Mouse (Mus musculus) stomach, embryonic 14.5 days (tissue): ENCODE data around the gene Sh3d21. TPM values are rescaled to one million over a fixed set of nuclear protein-coding genes. Genes with fewer than 3 reads are reported as not detected.

Experiments
- ATAC-seq: fragments of 200-750 bp; cut with Nextera tagmentation; 2 replicates; pipeline ENCODE4 v1.8.0; 2017; ENCODE audit warnings: low read depth, moderate TSS enrichment; ENCODE audit not compliant: insufficient number of reproducible peaks, insufficient read depth, low FRiP score
- H3K27ac ChIP-seq: fragments of 300-500 bp; sonication (generic); 2 replicates; pipeline ENCODE4 v1.5.1; 2014; ENCODE audit warnings: mild to moderate bottlenecking, low read length, moderate library complexity, mixed read lengths
- H3K27me3 ChIP-seq: fragments of 300-500 bp; sonication (generic); 2 replicates; pipeline ENCODE4 v1.6.1; 2014; ENCODE audit warnings: low read length, control low read depth, mixed read lengths; ENCODE audit not compliant: control insufficient read depth, insufficient read depth
- H3K36me3 ChIP-seq: fragments of 300-500 bp; sonication (generic); 2 replicates; pipeline ENCODE4 v1.6.1; 2014; ENCODE audit warnings: mild to moderate bottlenecking, control low read depth, low read length, moderate library complexity, mixed read lengths; ENCODE audit not compliant: control insufficient read depth, insufficient read depth
- H3K4me1 ChIP-seq: fragments of 300-500 bp; sonication (generic); 2 replicates; pipeline ENCODE4 v1.6.1; 2014; ENCODE audit warnings: low read length, control low read depth, mixed read lengths; ENCODE audit not compliant: control insufficient read depth, insufficient read depth
- H3K4me2 ChIP-seq: fragments of 300-500 bp; sonication (generic); replicated peaks from 2 replicates; pipeline ENCODE4 v1.6.1; 2014; ENCODE audit warnings: low read depth, low read length, control low read depth
- H3K4me3 ChIP-seq: fragments of 300-500 bp; sonication (generic); 2 replicates; pipeline ENCODE4 v1.5.1; 2014; ENCODE audit warnings: low read depth, low read length, control low read depth
- H3K9ac ChIP-seq: fragments of 300-500 bp; sonication (generic); replicated peaks from 2 replicates; pipeline ENCODE4 v1.6.1; 2014; ENCODE audit warnings: low read depth, mild to moderate bottlenecking, control low read depth, low read length, moderate library complexity, mixed read lengths
- H3K9me3 ChIP-seq: fragments of 300-500 bp; sonication (generic); 2 replicates; pipeline ENCODE4 v1.6.1; 2016; ENCODE audit warnings: low read depth, low read length, control low read depth; ENCODE audit not compliant: control insufficient read depth
- WGBS: fragments of 180-500 bp; shearing (Covaris S2); extraction: QIAGEN DNeasy Blood & Tissue Kit; methylation state at CpG from one replicate; pipeline ENCODE4 v1.1.7; 2014; 5-methylcytosine and 5-hydroxymethylcytosine counted together
- polyA plus RNA-seq: library from polyadenylated mRNA; unstranded; fragments of >200 nt; fragmentation: Nextera tagmentation; extraction: Ambion mirVana; gene quantifications from 2 replicates; pipeline ENCODE4 v1.2.1, GENCODE M21; 2014

The Sh3d21 gene
- polyA plus RNA-seq, 1 experiment from 2014 or later, result 7.4 TPM

DNA sequence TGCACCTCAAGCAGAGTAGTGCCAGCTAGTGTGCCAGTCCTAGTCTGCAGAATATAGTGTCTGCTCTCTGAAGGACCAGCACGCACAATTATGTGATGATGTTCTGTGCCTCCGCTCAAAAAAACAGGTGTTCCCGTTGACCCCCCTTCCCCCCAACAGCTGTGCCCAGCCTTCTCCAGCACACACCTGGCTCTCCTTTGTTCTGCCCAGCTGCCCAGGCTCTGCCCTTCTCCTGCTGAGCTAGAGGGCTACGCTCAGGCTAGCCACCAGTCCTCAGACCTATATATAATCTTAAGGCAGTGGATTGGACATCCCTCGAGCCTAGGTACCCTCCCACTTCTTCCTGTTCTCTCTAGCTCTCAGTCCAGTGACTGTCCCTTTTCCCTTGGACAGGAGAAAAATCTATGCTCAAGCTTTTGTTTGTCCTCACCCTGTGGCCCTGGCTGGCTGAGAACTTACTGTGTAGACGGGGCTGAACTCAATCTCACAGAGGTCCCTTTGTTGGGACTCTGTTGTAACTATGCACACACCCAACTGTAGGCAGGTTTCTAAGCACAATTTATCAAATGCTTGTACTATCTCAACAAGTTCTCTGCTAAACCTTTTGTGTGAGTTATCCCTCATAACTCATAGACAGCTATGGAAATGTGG is 47.3 kb downstream of the Sh3d21 start:
- Histone ChIP-seq H3K4me3 (no peak overlapping the region), H3K36me3 (no peaks in the 10 kb centered on the region; the same call in 1 of the 2 replicates), H3K27ac (peak overlapping the region; percentile 27; the same call in 1 of the 2 replicates), H3K4me2 (no peak overlapping the region), H3K9ac (no peak overlapping the region), H3K27me3 (no peaks in the 10 kb centered on the region), H3K9me3 (no peaks in the 10 kb centered on the region), H3K4me1 (peaks cover 14% of the 10 kb centered on the region)
- ATAC-seq, result peak; percentile 56
- 59% methylated on average over 6 of the region's 6 CpGs for WGBS

DNA sequence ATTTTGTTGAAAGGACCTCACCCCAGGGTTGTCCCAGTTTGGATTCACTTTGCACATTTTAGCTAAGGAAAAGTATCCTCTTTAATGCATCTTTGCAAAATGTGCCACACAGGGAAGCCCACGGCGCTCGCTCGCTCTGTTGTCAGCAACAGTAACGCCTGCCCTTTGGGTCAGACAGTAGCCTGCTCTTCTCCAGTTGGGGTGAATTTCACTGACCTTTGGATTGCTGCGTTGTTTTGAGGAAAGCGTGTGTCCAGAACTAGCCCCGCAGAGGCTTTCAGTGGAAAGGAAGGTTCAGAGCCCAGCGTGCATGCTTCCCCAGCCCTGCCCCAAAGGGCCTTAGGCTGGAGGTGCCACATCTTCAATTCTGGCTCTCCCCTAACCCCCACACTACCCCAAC is 47.9 kb downstream of the Sh3d21 start:
- H3K36me3 ChIP-seq, result no peaks in the 10 kb centered on the region; the same call in 1 of the 2 replicates
- H3K27me3 ChIP-seq, result no peaks in the 10 kb centered on the region
- peaks cover 19% of the 10 kb centered on the region for H3K4me1 ChIP-seq
- no peak overlapping the region for H3K4me3 ChIP-seq
- 85% methylated on average over 9 of the region's 9 CpGs for WGBS
- no peak overlapping the region for H3K4me2 ChIP-seq
- no peak for ATAC-seq
- H3K27ac ChIP-seq, result no peak overlapping the region
- H3K9ac ChIP-seq, result no peak overlapping the region
- H3K9me3 ChIP-seq, result no peaks in the 10 kb centered on the region

DNA sequence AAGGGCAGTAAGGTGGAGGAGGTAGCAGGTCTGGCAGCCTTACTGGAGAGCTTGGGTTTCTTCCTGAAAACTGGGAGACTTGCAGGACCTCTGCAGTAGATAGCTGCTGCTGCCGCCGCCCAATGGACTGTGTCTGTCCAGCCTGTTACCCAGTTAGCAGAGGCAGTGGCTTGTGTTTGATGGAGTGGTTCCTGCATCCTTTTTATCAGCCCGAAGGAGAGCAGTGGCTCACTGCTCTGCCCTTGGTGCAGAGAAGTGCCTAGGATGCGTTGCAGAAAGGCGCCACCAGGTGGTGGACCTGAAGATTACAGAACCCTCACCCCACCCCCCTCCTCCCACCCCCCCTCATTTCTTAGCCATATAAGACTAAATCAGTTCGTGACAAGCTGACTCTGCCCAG is 49.3 kb downstream of the Sh3d21 start:
- Histone ChIP-seq H3K27me3 (no peaks in the 10 kb centered on the region), H3K4me1 (peaks cover 30% of the 10 kb centered on the region), H3K9me3 (no peaks in the 10 kb centered on the region), H3K36me3 (no peaks in the 10 kb centered on the region; the same call in 1 of the 2 replicates), H3K9ac (no peak overlapping the region), H3K4me3 (no peak overlapping the region), H3K27ac (no peak overlapping the region), H3K4me2 (no peak overlapping the region)
- no peak for ATAC-seq
- 14% methylated on average over 6 of the region's 6 CpGs for WGBS

DNA sequence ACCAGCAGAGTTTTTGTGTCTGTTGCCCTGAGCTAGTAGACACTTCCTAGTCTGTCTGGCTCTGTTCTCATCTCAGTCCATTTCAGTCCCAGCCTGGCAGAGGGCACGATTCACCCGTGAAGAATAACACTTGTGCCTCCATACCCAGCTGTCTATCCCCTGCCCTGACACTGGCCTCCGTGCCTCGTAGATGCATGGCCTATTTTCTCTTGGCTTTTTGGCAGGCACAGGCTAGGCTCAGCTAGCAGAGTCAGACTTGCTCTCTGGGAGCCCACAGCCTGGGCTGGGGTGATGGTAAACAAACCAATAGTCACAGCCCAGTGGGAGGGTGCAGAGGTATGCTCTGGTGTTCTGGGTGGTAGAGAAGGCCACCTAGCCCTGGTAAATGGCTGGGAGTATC is 50.0 kb downstream of the Sh3d21 start:
- H3K27me3 ChIP-seq, result no peaks in the 10 kb centered on the region
- 76% methylated on average over 4 of the region's 4 CpGs for WGBS
- no peaks in the 10 kb centered on the region for H3K9me3 ChIP-seq
- H3K4me3 ChIP-seq, result no peak overlapping the region
- peaks cover 35% of the 10 kb centered on the region for H3K4me1 ChIP-seq
- H3K9ac ChIP-seq, result 0 out of 2 replicates have a peak overlapping the region, but pooled peaks have one; percentile 10
- no peak overlapping the region for H3K27ac ChIP-seq
- no peak overlapping the region for H3K4me2 ChIP-seq
- ATAC-seq, result no peak
- H3K36me3 ChIP-seq, result no peaks in the 10 kb centered on the region; the same call in 1 of the 2 replicates

DNA sequence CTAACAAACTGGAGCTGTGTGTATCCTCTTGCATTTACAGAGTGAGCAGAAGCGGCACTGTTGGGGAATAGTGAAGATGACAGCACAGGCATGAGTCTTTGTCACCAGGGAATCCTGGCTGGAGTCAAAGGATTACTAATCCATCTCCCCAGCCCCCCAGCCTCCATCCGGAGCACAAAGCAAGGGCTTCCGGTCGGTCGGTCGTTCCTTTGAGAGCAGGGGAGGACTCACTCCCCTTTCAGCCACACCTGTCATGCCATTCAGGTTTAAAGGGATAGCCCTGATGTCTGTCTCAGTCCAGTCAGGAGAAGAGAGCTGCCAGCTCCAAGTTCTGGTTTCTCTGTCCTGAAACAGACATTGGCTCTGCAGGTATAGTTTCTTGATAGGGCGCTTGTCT is 52.1 kb downstream of the Sh3d21 start:
- Histone ChIP-seq H3K27ac (peak overlapping the region; percentile 75), H3K9ac (no peak overlapping the region), H3K4me2 (no peak overlapping the region; the same call in 1 of the 2 replicates), H3K27me3 (no peaks in the 10 kb centered on the region), H3K36me3 (no peaks in the 10 kb centered on the region), H3K4me3 (no peak overlapping the region), H3K9me3 (no peaks in the 10 kb centered on the region), H3K4me1 (peaks cover 39% of the 10 kb centered on the region)
- no peak for ATAC-seq
- WGBS, result 22% methylated on average over 7 of the region's 7 CpGs

DNA sequence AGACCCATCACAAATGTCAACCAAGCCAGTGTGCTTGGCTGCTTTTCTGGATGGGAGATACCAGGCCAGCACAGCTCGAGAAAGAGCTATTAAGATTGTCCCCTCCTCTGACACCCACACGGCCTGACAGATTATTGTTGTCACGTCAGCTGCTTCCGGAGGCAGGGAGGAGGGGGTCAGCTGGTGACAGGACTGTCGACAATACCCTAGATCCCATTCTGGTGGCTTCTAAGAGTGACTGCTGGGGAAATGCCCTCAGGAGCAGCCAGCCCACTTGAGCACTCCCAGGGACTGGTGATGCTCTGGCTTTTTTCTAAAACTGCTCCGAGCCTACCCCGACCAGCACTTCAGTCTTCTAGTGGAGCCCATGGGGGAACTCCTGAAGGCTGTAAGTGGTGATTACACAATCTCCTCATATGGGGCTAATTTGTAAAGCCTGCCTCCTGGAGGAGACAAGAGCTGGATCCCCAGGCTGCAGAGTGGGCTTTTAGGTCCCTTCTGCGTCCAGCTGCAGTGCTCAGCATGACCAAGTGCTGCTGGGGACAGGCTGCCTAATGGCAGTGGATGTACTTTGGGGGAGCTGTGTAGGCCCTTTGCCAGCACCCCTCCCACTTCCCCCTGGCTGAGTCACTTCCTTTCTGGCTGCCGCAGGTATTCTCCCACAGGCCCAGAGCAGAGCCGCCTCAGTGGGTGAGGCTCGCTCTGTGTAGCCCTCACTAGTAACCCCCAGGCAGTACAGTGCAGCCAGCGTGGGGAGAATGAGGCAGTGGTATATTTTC is 52.7 kb downstream of the Sh3d21 start:
- no peak overlapping the region for H3K4me3 ChIP-seq
- H3K36me3 ChIP-seq, result no peaks in the 10 kb centered on the region
- H3K9me3 ChIP-seq, result no peaks in the 10 kb centered on the region
- H3K27ac ChIP-seq, result peak overlapping the region; percentile 75
- H3K4me1 ChIP-seq, result peaks cover 33% of the 10 kb centered on the region
- no peak overlapping the region for H3K9ac ChIP-seq
- peak; percentile 76 for ATAC-seq
- WGBS, result 11% methylated on average over 12 of the region's 12 CpGs
- H3K27me3 ChIP-seq, result no peaks in the 10 kb centered on the region
- H3K4me2 ChIP-seq, result no peak overlapping the region; the same call in 1 of the 2 replicates

DNA sequence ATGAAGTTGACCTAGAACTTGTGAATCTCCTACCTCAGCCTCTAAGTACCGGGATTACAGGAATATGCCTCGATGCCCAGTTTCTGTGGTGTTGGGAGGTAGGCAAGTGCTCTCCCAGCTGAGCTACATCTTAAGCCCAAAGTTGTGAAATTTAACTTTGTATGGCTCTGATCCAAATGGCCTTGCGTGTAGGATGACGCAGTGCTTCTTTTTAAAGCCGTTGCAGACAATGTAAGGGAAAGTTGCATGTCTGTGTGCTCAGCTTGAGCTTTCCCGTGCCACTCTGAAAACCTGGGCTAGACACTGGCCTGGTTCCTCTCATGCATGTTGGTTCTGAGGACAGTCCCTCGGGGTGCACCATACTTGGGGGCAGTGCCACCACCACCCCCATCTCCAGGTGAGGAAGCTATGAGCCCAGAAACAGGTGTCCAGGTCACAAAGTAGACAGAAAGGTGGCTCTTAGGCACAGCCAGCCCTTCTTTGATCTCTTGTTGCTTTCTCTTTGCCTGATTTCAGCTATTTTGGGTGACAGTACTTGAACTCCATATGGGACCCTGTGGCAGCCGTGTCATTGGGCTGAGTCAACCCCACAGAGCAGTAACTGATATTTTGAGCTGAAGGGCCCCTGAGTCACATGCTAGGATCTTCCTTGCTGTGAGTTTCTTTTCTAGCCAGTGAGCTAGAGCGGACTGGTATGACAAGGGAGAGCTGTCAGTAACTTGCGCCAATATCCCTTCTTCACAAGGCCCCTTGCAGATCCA is 53.5 kb downstream of the Sh3d21 start:
- Histone ChIP-seq H3K27ac (peak overlapping the region; percentile 75), H3K36me3 (no peaks in the 10 kb centered on the region), H3K4me1 (peaks cover 35% of the 10 kb centered on the region), H3K9me3 (no peaks in the 10 kb centered on the region), H3K9ac (no peak overlapping the region), H3K4me2 (no peak overlapping the region), H3K27me3 (no peaks in the 10 kb centered on the region), H3K4me3 (no peak overlapping the region)
- no peak for ATAC-seq
- WGBS, result 69% methylated on average over 10 of the region's 10 CpGs

DNA sequence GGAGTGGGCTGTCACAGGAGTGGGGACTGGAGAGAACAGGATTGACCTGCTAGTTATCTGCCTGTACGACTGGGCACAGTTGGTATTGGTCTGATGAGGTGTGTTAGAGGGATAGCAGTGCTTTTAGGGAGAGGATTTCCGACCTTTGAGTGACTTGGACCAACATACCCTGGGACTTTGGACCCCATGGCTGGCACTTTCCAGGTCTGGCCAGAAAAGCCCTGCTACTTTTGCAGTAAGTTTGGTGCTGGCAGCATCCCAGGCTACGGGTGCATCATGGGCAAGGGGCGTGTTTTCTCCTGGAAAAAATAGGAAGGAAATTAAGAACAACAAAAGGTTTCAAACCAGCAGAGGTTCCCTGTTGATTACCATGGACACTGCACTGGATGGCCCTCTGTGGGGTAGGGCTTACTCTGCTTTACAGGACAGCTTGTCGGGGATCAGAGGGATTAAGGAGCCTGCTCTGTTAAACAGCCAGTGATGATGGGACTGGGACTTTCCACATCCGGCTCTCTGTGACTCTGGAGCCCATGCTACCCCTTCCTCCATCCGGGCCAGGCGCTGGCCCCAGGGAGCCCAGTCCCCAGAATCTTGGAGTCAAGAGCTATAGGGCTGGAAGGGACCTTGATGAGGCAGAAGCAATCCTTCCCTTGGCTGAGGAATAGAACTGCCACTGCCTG is 55.1 kb downstream of the Sh3d21 start:
- Histone ChIP-seq H3K4me3 (no peak overlapping the region), H3K36me3 (no peaks in the 10 kb centered on the region), H3K4me2 (no peak overlapping the region), H3K9ac (no peak overlapping the region), H3K4me1 (peaks cover 35% of the 10 kb centered on the region), H3K27me3 (no peaks in the 10 kb centered on the region), H3K9me3 (no peaks in the 10 kb centered on the region), H3K27ac (peak overlapping the region; percentile 3; the same call in 1 of the 2 replicates)
- 65% methylated on average over 8 of the region's 8 CpGs for WGBS
- no peak for ATAC-seq
